Mouse (Mus musculus): ENCODE results near the gene Morc4. TPM values are rescaled to one million over a fixed set of nuclear protein-coding genes. Genes with fewer than 3 reads are reported as not detected.

The Morc4 gene
- total RNA-seq, 2 experiments from 2014 or later = 4.0 to 4.3 TPM

- no peak overlapping the region for H3K4me3 ChIP-seq
- intact Hi-C loops (cut with DNase I) = no loop called here
- DNase-seq = no peak
- H3K27ac ChIP-seq = no peak overlapping the region
- TF ChIP-seq CTCF (IDR thresholded peaks at IDR 0.05) = no peak
These were observed 73.6 kb downstream of the Morc4 start for GRCm38 (mm10) chrX:139797875-139798274.

GRCm38 (mm10) chrX:139796037-139796436 lies 75.4 kb downstream of the Morc4 start:
- intact Hi-C loops (cut with DNase I) = no loop called here
- Histone ChIP-seq H3K4me3 (no peak overlapping the region), H3K27ac (no peak overlapping the region)
- no peak for DNase-seq
- TF ChIP-seq CTCF (IDR thresholded peaks at IDR 0.05) = no peak

GRCm38 (mm10) chrX:139794072-139794845 lies 77.2 kb downstream of the Morc4 start:
- Histone ChIP-seq H3K4me3 (no peak overlapping the region), H3K27ac (no peak overlapping the region)
- no peak for TF ChIP-seq CTCF (IDR thresholded peaks at IDR 0.05)
- intact Hi-C loops (cut with DNase I) = no loop called here
- DNase-seq = no peak

GRCm38 (mm10) chrX:139785764-139786163 lies 85.7 kb downstream of the Morc4 start:
- Histone ChIP-seq H3K4me3 (no peak overlapping the region), H3K27ac (no peak overlapping the region)
- DNase-seq = no peak
- intact Hi-C loops (cut with DNase I) = no loop called here
- no peak for TF ChIP-seq CTCF (IDR thresholded peaks at IDR 0.05)

- no peak overlapping the region for H3K4me3 ChIP-seq
- H3K27ac ChIP-seq = no peak overlapping the region
- TF ChIP-seq CTCF (IDR thresholded peaks at IDR 0.05) = no peak
- DNase-seq = peak; percentile 72
- intact Hi-C loops (cut with DNase I) = no loop called here
These were observed 88.4 kb downstream of the Morc4 start for GRCm38 (mm10) chrX:139783045-139783422.

- H3K4me3 ChIP-seq = no peak within 1 kb of the TSS
- intact Hi-C loops (cut with DNase I) = no loop called here
- DNase-seq = no peak
- no peak within 1 kb of the TSS for H3K27ac ChIP-seq
- TF ChIP-seq CTCF (IDR thresholded peaks at IDR 0.05) = no peak
These were observed 89.0 kb downstream of the Morc4 start, which contains the start of gene Ripply1 for GRCm38 (mm10) chrX:139782278-139783044. TSS of gene Ripply1 (minus strand) at chrX:139782353.

GRCm38 (mm10) chrX:139781563-139781962 lies 89.9 kb downstream of the Morc4 start:
- intact Hi-C loops (cut with DNase I) = no loop called here
- TF ChIP-seq CTCF (IDR thresholded peaks at IDR 0.05) = no peak
- no peak for DNase-seq
- no peak overlapping the region for H3K4me3 ChIP-seq
- H3K27ac ChIP-seq = no peak overlapping the region

- intact Hi-C loops (cut with DNase I) = no loop called here
- H3K27ac ChIP-seq = no peak overlapping the region
- no peak for DNase-seq
- no peak for TF ChIP-seq CTCF (IDR thresholded peaks at IDR 0.05)
- H3K4me3 ChIP-seq = no peak overlapping the region
These were observed 90.5 kb downstream of the Morc4 start for GRCm38 (mm10) chrX:139780988-139781387.

GRCm38 (mm10) chrX:139779401-139779800 lies 92.1 kb downstream of the Morc4 start:
- H3K4me3 ChIP-seq = no peak overlapping the region
- intact Hi-C loops (cut with DNase I) = no loop called here
- no peak for TF ChIP-seq CTCF (IDR thresholded peaks at IDR 0.05)
- DNase-seq = no peak
- H3K27ac ChIP-seq = no peak overlapping the region

- no peak overlapping the region for H3K4me3 ChIP-seq
- TF ChIP-seq CTCF (IDR thresholded peaks at IDR 0.05) = no peak
- intact Hi-C loops (cut with DNase I) = no loop called here
- no peak for DNase-seq
- H3K27ac ChIP-seq = no peak overlapping the region
These were observed 92.6 kb downstream of the Morc4 start for GRCm38 (mm10) chrX:139778886-139779285.

GRCm38 (mm10) chrX:139777357-139777756 lies 94.1 kb downstream of the Morc4 start:
- intact Hi-C loops (cut with DNase I) = no loop called here
- no peak overlapping the region for H3K27ac ChIP-seq
- TF ChIP-seq CTCF (IDR thresholded peaks at IDR 0.05) = no peak
- no peak for DNase-seq
- H3K4me3 ChIP-seq = no peak overlapping the region

GRCm38 (mm10) chrX:139775084-139775612 lies 96.3 kb downstream of the Morc4 start:
- TF ChIP-seq CTCF (IDR thresholded peaks at IDR 0.05) = no peak
- intact Hi-C loops (cut with DNase I) = no loop called here
- no peak overlapping the region for H3K27ac ChIP-seq
- no peak overlapping the region for H3K4me3 ChIP-seq
- no peak for DNase-seq

Measured in gastrocnemius, adult 2 months (tissue).